Comparison of ENCODE assay signal across 30 mouse cellular contexts in genomic region chr7:117512301-117512700, GRCm38 (mm10).
"Had no signal": no experiment of that assay in that cellular context is flagged by ENCODE, and none has a peak within 500 bp of the region (broad histone marks: within the 10 kb centered on the region; RNA-seq: fewer than 3 reads in every experiment).

No protein-coding gene starts in this region.

- H3K27ac ChIP-seq: left cerebral cortex, adult 2 months; limb, embryonic 10.5 days; limb, embryonic 12.5 days; limb, embryonic 13.5 days; limb, embryonic 15.5 days; liver, embryonic 12.5 days; liver, embryonic 13.5 days; liver, embryonic 14.5 days; liver, embryonic 15.5 days; lung, embryonic 15.5 days; macrophage; midbrain, embryonic 12.5 days; midbrain, embryonic 13.5 days; midbrain, embryonic 15.5 days had no signal

- H3K9me3 ChIP-seq: limb, embryonic 10.5 days; limb, embryonic 12.5 days; limb, embryonic 13.5 days; limb, embryonic 15.5 days; liver, embryonic 12.5 days; liver, embryonic 13.5 days; liver, embryonic 15.5 days; lung, embryonic 15.5 days; midbrain, embryonic 12.5 days; midbrain, embryonic 13.5 days; midbrain, embryonic 15.5 days had no signal

- H3K27me3 ChIP-seq: limb, embryonic 12.5 days; limb, embryonic 13.5 days; limb, embryonic 15.5 days; liver, embryonic 12.5 days; liver, embryonic 13.5 days; liver, embryonic 15.5 days; lung, embryonic 15.5 days; megakaryocyte, embryonic 14.5 days; midbrain, embryonic 12.5 days; midbrain, embryonic 13.5 days; midbrain, embryonic 15.5 days had no signal

- H3K36me3 ChIP-seq: limb, embryonic 10.5 days; limb, embryonic 12.5 days; limb, embryonic 13.5 days; limb, embryonic 15.5 days; liver, embryonic 12.5 days; liver, embryonic 13.5 days; liver, embryonic 15.5 days; lung, embryonic 15.5 days; midbrain, embryonic 12.5 days; midbrain, embryonic 13.5 days; midbrain, embryonic 15.5 days had no signal

- H3K4me1 ChIP-seq: limb, embryonic 10.5 days; liver, embryonic 12.5 days; liver, embryonic 13.5 days; liver, embryonic 15.5 days; lung, embryonic 15.5 days; megakaryocyte, embryonic 14.5 days; midbrain, embryonic 15.5 days had no signal

- H3K4me3 ChIP-seq: left cerebral cortex, adult 2 months; limb, embryonic 10.5 days; limb, embryonic 12.5 days; limb, embryonic 13.5 days; limb, embryonic 15.5 days; liver, embryonic 12.5 days; liver, embryonic 13.5 days; liver, embryonic 15.5 days; lung, embryonic 15.5 days; megakaryocyte, embryonic 14.5 days; midbrain, embryonic 12.5 days; midbrain, embryonic 13.5 days; midbrain, embryonic 15.5 days; myocyte had no signal

- DNase-seq: left cerebral cortex, postnatal 4 days; liver; liver, embryonic 13.5 days; liver, postnatal 0 days; lung, adult 18-20 months; lung, adult 2 months; lung, embryonic 14.5 days; lung, postnatal 10 days; lung, postnatal 14 days; lung, postnatal 36 days; lung, postnatal 4 days; midbrain, embryonic 14.5 days had no signal

- H3K4me2 ChIP-seq: limb, embryonic 12.5 days; limb, embryonic 13.5 days; limb, embryonic 15.5 days; liver, embryonic 11.5 days; liver, embryonic 12.5 days; liver, embryonic 13.5 days; liver, embryonic 15.5 days; lung, embryonic 14.5 days; lung, embryonic 15.5 days; midbrain, embryonic 12.5 days; midbrain, embryonic 13.5 days; midbrain, embryonic 15.5 days had no signal

- H3K9ac ChIP-seq: limb, embryonic 12.5 days; limb, embryonic 13.5 days; limb, embryonic 15.5 days; liver, embryonic 12.5 days; liver, embryonic 13.5 days; liver, embryonic 14.5 days; liver, embryonic 15.5 days; liver, postnatal 0 days; lung, embryonic 14.5 days; lung, embryonic 15.5 days; midbrain, embryonic 12.5 days; midbrain, embryonic 13.5 days; midbrain, embryonic 15.5 days had no signal

- ATAC-seq: liver, embryonic 12.5 days; liver, postnatal 0 days; lung, postnatal 0 days; midbrain, embryonic 13.5 days; midbrain, embryonic 15.5 days; midbrain, embryonic 16.5 days had no signal
